In genomic region chr19:5780203-5780602, GRCm38 (mm10) we compare ENCODE assay signal across 8 mouse cellular contexts. TPM values are rescaled to one million over a fixed set of nuclear protein-coding genes. Genes with fewer than 3 reads are reported as not detected.
DNase-seq lines count a peak whose midpoint lies in the region; ATAC-seq and TF ChIP-seq lines count a peak whose summit lies in the region.
"Had no signal": no experiment of that assay in that cellular context is flagged by ENCODE, and none has a peak within 500 bp of the region (broad histone marks: within the 10 kb centered on the region; RNA-seq: fewer than 3 reads in every experiment).

No protein-coding gene starts in this region.

- 63% methylated on average over 7 of the region's 7 CpGs for WGBS in hindbrain, embryonic 10.5 days
- WGBS in hindbrain, embryonic 16.5 days = 64% methylated on average over 7 of the region's 7 CpGs

- no peaks in the 10 kb centered on the region for H3K4me1 ChIP-seq in hindbrain, embryonic 10.5 days (replicated peaks)
- no peaks in the 10 kb centered on the region for H3K4me1 ChIP-seq in hindbrain, embryonic 16.5 days (ENCODE audit: control insufficient read depth, insufficient read depth, low read depth, low read length)
- peaks cover 34% of the 10 kb centered on the region for H3K4me1 ChIP-seq in E14TG2a.4 (replicated peaks; ENCODE audit: low read depth, low read length)
- H3K4me1 ChIP-seq: embryonic facial prominence, embryonic 13.5 days had no signal

- TF ChIP-seq CTCF in E14TG2a.4 (conservative IDR thresholded peaks at IDR 0.05; ENCODE audit: low read length) = peak; percentile 50

- no peak overlapping the region for H3K9ac ChIP-seq in hindbrain, embryonic 16.5 days (ENCODE audit: low read depth, low read length)
- H3K9ac ChIP-seq: embryonic facial prominence, embryonic 13.5 days had no signal

- H3K9me3 ChIP-seq in hindbrain, embryonic 10.5 days = no peaks in the 10 kb centered on the region
- H3K9me3 ChIP-seq in hindbrain, embryonic 16.5 days (ENCODE audit: control insufficient read depth, low read length) = no peaks in the 10 kb centered on the region
- H3K9me3 ChIP-seq in E14TG2a.4 (ENCODE audit: low read length) = 0 out of 2 replicates have a peak, but pooled peaks cover 3% of the 10 kb centered on the region
- H3K9me3 ChIP-seq: embryonic facial prominence, embryonic 13.5 days had no signal

- no peak overlapping the region for H3K4me2 ChIP-seq in hindbrain, embryonic 16.5 days (ENCODE audit: low read length)
- H3K4me2 ChIP-seq: embryonic facial prominence, embryonic 13.5 days had no signal

- H3K27ac ChIP-seq in hindbrain, embryonic 10.5 days = no peak overlapping the region
- H3K27ac ChIP-seq in hindbrain, embryonic 16.5 days (ENCODE audit: low read depth, low read length) = no peak overlapping the region
- H3K27ac ChIP-seq: embryonic facial prominence, embryonic 13.5 days had no signal

- H3K36me3 ChIP-seq in hindbrain, embryonic 10.5 days = no peaks in the 10 kb centered on the region
- H3K36me3 ChIP-seq in hindbrain, embryonic 16.5 days (ENCODE audit: control insufficient read depth, insufficient read depth, low read length) = no peaks in the 10 kb centered on the region
- H3K36me3 ChIP-seq in E14TG2a.4 (ENCODE audit: insufficient read depth, low read length) = no peaks in the 10 kb centered on the region
- H3K36me3 ChIP-seq: embryonic facial prominence, embryonic 13.5 days had no signal

- no peak overlapping the region for H3K4me3 ChIP-seq in hindbrain, embryonic 10.5 days
- H3K4me3 ChIP-seq in hindbrain, embryonic 16.5 days (ENCODE audit: low read length) = no peak overlapping the region
- no peak overlapping the region for H3K4me3 ChIP-seq in E14TG2a.4 (replicated peaks; ENCODE audit: low read length)
- H3K4me3 ChIP-seq: embryonic facial prominence, embryonic 13.5 days had no signal

- ATAC-seq in hindbrain, embryonic 16.5 days = no peak

- peak; percentile 21 for DNase-seq in hindbrain, embryonic 10.5 days (ENCODE audit: low spot score)
- peak; percentile 54 for DNase-seq in A20 (ENCODE audit: low read depth, low spot score)
- DNase-seq in kidney, postnatal 25 days = peak; percentile 49 to 64
- no peak for DNase-seq in urinary bladder, postnatal 14 days (ENCODE audit: low spot score)
- no peak for DNase-seq in urinary bladder, postnatal 10 days (ENCODE audit: low spot score)

- H3K27me3 ChIP-seq in hindbrain, embryonic 10.5 days (ENCODE audit: insufficient read depth, poor library complexity, severe bottlenecking) = no peaks in the 10 kb centered on the region
- no peaks in the 10 kb centered on the region for H3K27me3 ChIP-seq in hindbrain, embryonic 16.5 days (replicated peaks; ENCODE audit: control insufficient read depth, insufficient read depth, low read length)
- H3K27me3 ChIP-seq in E14TG2a.4 (ENCODE audit: insufficient read depth, low read length) = no peaks in the 10 kb centered on the region
- H3K27me3 ChIP-seq: embryonic facial prominence, embryonic 13.5 days had no signal

RNA-seq across cellular contexts. Expression of gene Scyl1, which starts 9.0 kb away (rescaled TPM):
- 68.2 and 69.5 TPM in 2 replicates for polyA plus RNA-seq in hindbrain, embryonic 10.5 days (2016; fragmentation: Nextera tagmentation; extraction: Ambion mirVana)
- polyA plus RNA-seq in hindbrain, embryonic 16.5 days (2015; fragmentation: Nextera tagmentation; extraction: Ambion mirVana) = 83.2 and 93.9 TPM in 2 replicates

RNA-seq across cellular contexts. Expression of gene Ltbp3, which starts 39.5 kb away (rescaled TPM):
- polyA plus RNA-seq in hindbrain, embryonic 10.5 days (2016; fragmentation: Nextera tagmentation; extraction: Ambion mirVana) = 2.7 and 6.9 TPM in 2 replicates
- 11.6 and 15.4 TPM in 2 replicates for polyA plus RNA-seq in hindbrain, embryonic 16.5 days (2015; fragmentation: Nextera tagmentation; extraction: Ambion mirVana)

RNA-seq across cellular contexts. Expression of gene Fam89b, which starts 50.8 kb away (rescaled TPM):
- 149 and 192 TPM in 2 replicates for polyA plus RNA-seq in hindbrain, embryonic 10.5 days (2016; fragmentation: Nextera tagmentation; extraction: Ambion mirVana)
- polyA plus RNA-seq in hindbrain, embryonic 16.5 days (2015; fragmentation: Nextera tagmentation; extraction: Ambion mirVana) = 118 and 128 TPM in 2 replicates

RNA-seq across cellular contexts. Expression of gene Ehbp1l1, which starts 54.1 kb away (rescaled TPM):
- 9.7 and 10.1 TPM in 2 replicates for polyA plus RNA-seq in hindbrain, embryonic 10.5 days (2016; fragmentation: Nextera tagmentation; extraction: Ambion mirVana)
- 21.6 and 29.7 TPM in 2 replicates for polyA plus RNA-seq in hindbrain, embryonic 16.5 days (2015; fragmentation: Nextera tagmentation; extraction: Ambion mirVana)

Comparison
In these comparisons a context has a peak if more than half of its experiments do, and no peak if none do; other contexts are left out.
1. DNase-seq: peak in hindbrain, embryonic 10.5 days (single experiment), A20 (single experiment) and kidney, postnatal 25 days (2 of 2); none in urinary bladder, postnatal 14 days (single experiment) and urinary bladder, postnatal 10 days (single experiment).